Mouse (Mus musculus) myocyte (in vitro differentiated cells): ENCODE data around the gene Rpp25l.

Experiments used
- E2F4 ChIP-seq: IDR thresholded peaks from one replicate; pipeline ENCODE4 v1.6.1; 2011; ENCODE audit warnings: mild to moderate bottlenecking, control low read depth, moderate library complexity; ENCODE audit not compliant: insufficient read depth
- MYOD1 ChIP-seq, 3 experiments: IDR thresholded peaks; one replicate each; pipeline ENCODE4 v1.6.1; 2011; ENCODE audit warnings: control low read depth in 2 of 3, low read depth in 2 of 3, mild to moderate bottlenecking in 2 of 3, moderate library complexity in 1 of 3; ENCODE audit not compliant: insufficient read length in 2 of 3, control insufficient read depth in 1 of 3
- POLR2A ChIP-seq: IDR thresholded peaks from one replicate; pipeline ENCODE4 v1.6.1; 2011; ENCODE audit warnings: low read depth, mild to moderate bottlenecking, control low read depth, moderate library complexity; ENCODE audit not compliant: insufficient read length
- TCF12 ChIP-seq: IDR thresholded peaks from one replicate; pipeline ENCODE4 v1.6.1; 2011; ENCODE audit warnings: mild to moderate bottlenecking, control low read depth; ENCODE audit not compliant: poor library complexity, insufficient read depth, severe bottlenecking
- USF1 ChIP-seq: IDR thresholded peaks from one replicate; pipeline ENCODE4 v1.6.1; 2011; ENCODE audit warnings: low read depth, mild to moderate bottlenecking, control low read depth, moderate library complexity

- TF ChIP-seq USF1 (no peak), E2F4 (no peak), POLR2A (no peak), MYOD1 (IDR thresholded peaks at IDR 0.05; ENCODE audit: control insufficient read depth in 1 of 3, insufficient read length in 2 of 3, low read depth in 2 of 3) (peak in 1 of 3 experiments; percentile 30), TCF12 (no peak)
Observed at GRCm38 (mm10) chr4:41665009-41665675, 48.2 kb downstream of the Rpp25l start.
